Mouse (Mus musculus) liver, adult 2 months (tissue): ENCODE data around the gene Fbxo44.

Experiments used
- CTCF ChIP-seq: fragments of 200-500 bp; IDR thresholded peaks from 2 replicates; pipeline ENCODE4 v1.5.1; 2011; ENCODE audit warnings: low read depth, low read length, control low read depth
- POLR2A ChIP-seq: fragments of 200-500 bp; IDR thresholded peaks from 2 replicates; pipeline ENCODE4 v1.6.1; 2011; ENCODE audit warnings: low read length, control low read depth; ENCODE audit not compliant: insufficient read depth; ENCODE audit errors: extremely low read depth

DNA sequence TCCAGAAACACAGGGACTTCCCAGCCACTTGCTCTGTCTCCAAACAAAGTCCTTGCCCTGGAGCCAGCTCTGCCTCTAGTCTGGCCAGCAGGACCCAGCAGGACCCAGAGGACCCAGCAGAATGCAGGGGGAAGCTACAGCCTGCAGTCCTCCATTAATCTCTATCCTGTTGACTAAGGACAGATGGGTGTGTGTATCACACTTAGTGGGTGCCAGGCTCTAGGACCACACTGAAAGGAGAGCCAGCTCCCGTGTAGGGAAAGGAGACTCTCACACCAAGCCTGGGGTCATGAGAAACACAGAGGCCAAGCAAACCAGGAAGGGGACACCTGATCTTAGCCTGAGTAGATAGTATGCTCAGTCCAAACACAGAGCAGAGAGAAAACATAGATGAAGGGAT, 32.0 kb downstream of the Fbxo44 start:
- no peak for TF ChIP-seq CTCF
- no peak for TF ChIP-seq POLR2A
